Mouse (Mus musculus) stomach, embryonic 14.5 days (tissue): Measurements from ENCODE around the gene Lrrc8d. TPM values are rescaled to one million over a fixed set of nuclear protein-coding genes. Genes with fewer than 3 reads are reported as not detected.
"Not testable (repeated sequence)": the region's sequence is repeated elsewhere in the genome, so short reads cannot be mapped to it uniquely, and the experiment has no call there.

Experiments used
- ATAC-seq: fragments of 200-750 bp; cut with Nextera tagmentation; 2 replicates; pipeline ENCODE4 v1.8.0; 2017; ENCODE audit warnings: low read depth, moderate TSS enrichment; ENCODE audit not compliant: insufficient number of reproducible peaks, insufficient read depth, low FRiP score
- H3K27ac ChIP-seq: fragments of 300-500 bp; sonication (generic); 2 replicates; pipeline ENCODE4 v1.5.1; 2014; ENCODE audit warnings: mild to moderate bottlenecking, low read length, moderate library complexity, mixed read lengths
- H3K27me3 ChIP-seq: fragments of 300-500 bp; sonication (generic); 2 replicates; pipeline ENCODE4 v1.6.1; 2014; ENCODE audit warnings: low read length, control low read depth, mixed read lengths; ENCODE audit not compliant: control insufficient read depth, insufficient read depth
- H3K36me3 ChIP-seq: fragments of 300-500 bp; sonication (generic); 2 replicates; pipeline ENCODE4 v1.6.1; 2014; ENCODE audit warnings: mild to moderate bottlenecking, control low read depth, low read length, moderate library complexity, mixed read lengths; ENCODE audit not compliant: control insufficient read depth, insufficient read depth
- H3K4me1 ChIP-seq: fragments of 300-500 bp; sonication (generic); 2 replicates; pipeline ENCODE4 v1.6.1; 2014; ENCODE audit warnings: low read length, control low read depth, mixed read lengths; ENCODE audit not compliant: control insufficient read depth, insufficient read depth
- H3K4me2 ChIP-seq: fragments of 300-500 bp; sonication (generic); replicated peaks from 2 replicates; pipeline ENCODE4 v1.6.1; 2014; ENCODE audit warnings: low read depth, low read length, control low read depth
- H3K4me3 ChIP-seq: fragments of 300-500 bp; sonication (generic); 2 replicates; pipeline ENCODE4 v1.5.1; 2014; ENCODE audit warnings: low read depth, low read length, control low read depth
- H3K9ac ChIP-seq: fragments of 300-500 bp; sonication (generic); replicated peaks from 2 replicates; pipeline ENCODE4 v1.6.1; 2014; ENCODE audit warnings: low read depth, mild to moderate bottlenecking, control low read depth, low read length, moderate library complexity, mixed read lengths
- H3K9me3 ChIP-seq: fragments of 300-500 bp; sonication (generic); 2 replicates; pipeline ENCODE4 v1.6.1; 2016; ENCODE audit warnings: low read depth, low read length, control low read depth; ENCODE audit not compliant: control insufficient read depth
- WGBS: fragments of 180-500 bp; shearing (Covaris S2); extraction: QIAGEN DNeasy Blood & Tissue Kit; methylation state at CpG from one replicate; pipeline ENCODE4 v1.1.7; 2014; 5-methylcytosine and 5-hydroxymethylcytosine counted together
- polyA plus RNA-seq: library from polyadenylated mRNA; unstranded; fragments of >200 nt; fragmentation: Nextera tagmentation; extraction: Ambion mirVana; gene quantifications from 2 replicates; pipeline ENCODE4 v1.2.1, GENCODE M21; 2014

The Lrrc8d gene
- polyA plus RNA-seq, 1 experiment from 2014 or later: 17.6 TPM

DNA sequence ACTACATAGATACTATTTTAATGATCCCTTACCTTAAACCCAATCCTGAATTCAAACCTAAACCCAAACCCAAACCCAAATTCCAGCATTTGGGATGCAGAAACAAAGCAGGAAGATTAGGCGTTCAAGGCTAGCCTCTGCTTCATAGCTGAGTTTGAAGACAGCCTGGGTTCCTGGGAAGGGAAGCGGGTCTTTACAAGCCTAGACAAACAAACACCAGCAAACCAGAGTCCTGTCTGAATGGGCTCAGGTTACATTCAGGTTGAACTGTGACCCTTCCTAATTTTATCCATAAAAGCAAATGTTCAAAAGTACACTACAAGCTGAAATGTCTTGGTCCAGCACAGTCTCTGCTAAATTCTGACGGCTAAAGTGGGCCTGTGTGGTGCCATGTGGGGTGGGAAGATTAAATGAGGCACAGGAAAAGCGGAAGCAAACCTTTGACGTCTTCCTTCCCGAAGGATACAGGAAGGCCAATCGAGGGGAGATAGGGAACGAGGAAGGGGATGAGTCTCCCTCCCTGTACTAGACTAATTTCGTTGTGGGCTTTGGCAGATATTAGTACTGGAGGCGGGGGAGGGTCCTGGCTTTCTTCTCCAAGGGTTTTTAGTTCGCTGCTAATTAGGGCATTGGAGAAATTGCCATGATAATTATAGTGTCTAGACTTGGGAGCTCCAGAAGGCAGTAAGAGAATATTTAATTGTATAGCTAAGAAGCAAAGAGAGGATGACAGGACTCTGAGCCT is 160.1 kb downstream of the Lrrc8d start:
- Histone ChIP-seq H3K4me2 (no peak overlapping the region), H3K4me3 (no peak overlapping the region), H3K9me3 (no peaks in the 10 kb centered on the region), H3K9ac (no peak overlapping the region), H3K27ac (peak overlapping the region; percentile 6; the same call in 1 of the 2 replicates), H3K4me1 (peaks cover 24% of the 10 kb centered on the region; the same call in 1 of the 2 replicates), H3K27me3 (no peaks in the 10 kb centered on the region), H3K36me3 (no peaks in the 10 kb centered on the region)
- WGBS: 54% methylated on average over 11 of the region's 11 CpGs
- no peak for ATAC-seq

DNA sequence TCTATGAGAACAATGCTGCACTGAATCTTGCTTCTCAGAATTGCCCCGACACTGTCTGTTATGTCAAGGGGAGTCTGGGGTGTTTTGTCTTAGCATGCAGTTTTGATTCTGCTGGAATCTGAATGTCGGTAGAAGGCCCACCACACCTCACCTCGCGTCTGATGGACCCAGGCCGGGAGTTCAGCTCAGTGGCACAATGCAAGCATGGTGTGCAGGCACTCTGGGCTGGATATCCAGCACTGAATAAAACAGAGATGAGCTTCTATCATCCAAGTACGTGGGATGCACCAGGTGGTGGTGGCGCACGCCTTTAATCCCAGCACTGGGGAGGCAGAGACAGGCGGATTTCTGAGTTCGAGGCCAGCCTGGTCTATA is 160.7 kb downstream of the Lrrc8d start:
- no peak overlapping the region for H3K4me2 ChIP-seq
- H3K4me3 ChIP-seq: no peak overlapping the region
- no peaks in the 10 kb centered on the region for H3K36me3 ChIP-seq
- 90% methylated on average over 10 of the region's 10 CpGs for WGBS
- no peak for ATAC-seq
- H3K9me3 ChIP-seq: no peaks in the 10 kb centered on the region
- no peaks in the 10 kb centered on the region for H3K27me3 ChIP-seq
- no peak overlapping the region for H3K27ac ChIP-seq
- no peak overlapping the region for H3K9ac ChIP-seq
- H3K4me1 ChIP-seq: peaks cover 24% of the 10 kb centered on the region; the same call in 1 of the 2 replicates

DNA sequence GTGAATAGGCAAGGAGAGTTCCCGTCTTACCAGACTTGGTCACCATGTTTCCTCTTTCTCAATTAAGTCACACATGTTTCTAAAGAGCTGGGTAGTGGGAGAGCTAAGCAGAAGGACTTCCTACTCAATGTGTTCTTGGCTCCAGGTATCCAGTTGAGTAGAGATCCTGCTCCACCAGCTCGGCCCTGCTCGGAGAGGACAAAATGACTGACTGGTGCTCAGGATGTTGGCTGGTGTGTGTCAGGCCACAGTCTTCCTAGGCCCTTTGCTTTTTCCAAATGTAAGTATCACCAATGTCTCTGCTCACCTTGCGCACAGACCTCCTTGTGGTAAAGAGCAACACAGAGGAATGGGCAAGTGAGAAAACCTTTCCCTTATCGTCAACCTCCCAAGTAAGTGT is 161.8 kb downstream of the Lrrc8d start:
- WGBS: 92% methylated on average over 5 of the region's 5 CpGs
- Histone ChIP-seq H3K27me3 (no peaks in the 10 kb centered on the region), H3K9ac (no peak overlapping the region), H3K36me3 (no peaks in the 10 kb centered on the region), H3K4me3 (no peak overlapping the region), H3K4me1 (peaks cover 17% of the 10 kb centered on the region; the same call in 1 of the 2 replicates), H3K4me2 (no peak overlapping the region), H3K9me3 (no peaks in the 10 kb centered on the region), H3K27ac (no peak overlapping the region)
- no peak for ATAC-seq

DNA sequence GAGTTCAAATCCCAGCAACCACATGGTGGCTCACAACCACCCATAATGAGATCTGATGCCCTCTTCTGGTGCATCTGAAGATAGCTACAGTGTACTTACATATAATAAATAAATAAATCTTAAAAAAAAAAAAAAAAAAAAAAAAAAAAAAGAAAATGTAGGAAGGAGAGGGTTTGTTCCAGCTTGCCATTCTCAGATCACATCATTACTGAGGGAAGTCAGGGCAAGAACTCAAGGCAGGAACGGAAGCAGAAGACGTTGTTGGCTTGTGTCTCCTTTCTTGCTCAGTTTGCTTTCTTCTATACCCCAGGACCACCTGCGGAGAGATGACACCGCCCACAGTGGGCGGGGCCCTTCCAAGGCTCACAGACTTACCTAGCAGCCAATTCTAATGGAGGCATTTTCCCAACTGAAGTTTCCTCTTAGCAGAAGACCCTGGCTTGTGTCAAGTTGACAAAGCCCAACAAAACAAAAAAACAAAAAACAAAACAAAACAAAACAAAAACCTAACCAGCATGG is 165.4 kb downstream of the Lrrc8d start:
- H3K27ac ChIP-seq, H3K4me3 ChIP-seq, H3K4me1 ChIP-seq, H3K36me3 ChIP-seq, H3K9ac ChIP-seq, ATAC-seq, H3K9me3 ChIP-seq, H3K27me3 ChIP-seq, H3K4me2 ChIP-seq: not testable (repeated sequence)
- WGBS: 62% methylated on average over 5 of the region's 5 CpGs

DNA sequence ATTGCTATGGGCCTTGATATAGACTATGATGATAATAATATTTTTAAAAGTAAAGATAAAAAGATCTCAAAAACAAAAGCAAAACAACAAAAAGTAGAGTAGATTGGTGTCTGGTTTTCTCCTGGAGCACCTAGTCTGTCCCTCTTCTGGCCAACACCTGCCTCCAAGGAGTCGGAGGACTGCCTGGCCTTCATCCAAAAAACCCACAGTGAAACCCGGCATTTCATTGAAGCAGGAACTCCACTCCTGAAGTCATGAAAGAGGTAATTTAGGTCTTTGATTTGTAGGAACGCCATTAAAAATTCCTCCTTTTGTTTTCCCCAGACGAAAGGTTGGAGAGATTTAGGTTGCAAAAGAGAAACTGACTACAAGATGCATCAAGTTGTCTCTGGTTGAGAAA is 167.7 kb downstream of the Lrrc8d start:
- 50% methylated on average over 4 of the region's 4 CpGs for whole genome bisulfite sequencing
- no peak overlapping the region for H3K27ac ChIP-seq
- no peak overlapping the region for H3K4me3 ChIP-seq
- no peak overlapping the region for H3K9ac ChIP-seq
- H3K9me3 ChIP-seq: no peaks in the 10 kb centered on the region
- no peaks in the 10 kb centered on the region for H3K36me3 ChIP-seq
- H3K27me3 ChIP-seq: no peaks in the 10 kb centered on the region
- no peak overlapping the region for H3K4me2 ChIP-seq
- H3K4me1 ChIP-seq: no peaks in the 10 kb centered on the region; the same call in 1 of the 2 replicates
- no peak for ATAC-seq

DNA sequence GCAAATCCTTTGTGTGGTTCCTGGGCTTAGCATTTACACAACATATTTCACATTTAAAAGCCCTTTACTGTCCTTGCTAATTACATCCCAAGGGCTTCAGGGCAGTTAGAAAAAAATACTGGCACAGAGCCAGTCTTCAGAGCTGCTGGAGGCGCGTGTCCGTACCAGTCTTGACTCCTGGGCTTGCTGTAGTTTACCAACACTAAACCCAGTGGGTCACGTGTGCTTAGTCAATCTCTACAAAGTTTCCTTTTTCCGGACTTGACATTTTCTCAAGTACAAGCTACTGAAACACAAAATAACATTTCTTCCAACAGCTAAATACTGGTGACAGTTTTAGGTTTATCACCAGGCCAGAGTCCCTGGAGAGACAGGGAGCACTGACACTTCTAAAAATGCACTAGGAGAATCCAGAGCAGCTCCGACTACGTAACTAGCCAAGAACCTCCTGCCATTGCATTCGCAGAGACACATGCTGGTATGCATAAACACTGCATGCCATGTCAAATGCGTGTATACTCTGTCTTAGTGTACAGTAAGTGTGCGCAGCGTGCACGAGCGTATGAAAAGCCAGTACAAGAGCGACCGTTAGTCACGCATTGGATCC is 168.2 kb downstream of the Lrrc8d start:
- no peak overlapping the region for H3K4me3 ChIP-seq
- no peak overlapping the region for H3K9ac ChIP-seq
- H3K27me3 ChIP-seq: no peaks in the 10 kb centered on the region
- no peaks in the 10 kb centered on the region for H3K9me3 ChIP-seq
- no peaks in the 10 kb centered on the region; the same call in 1 of the 2 replicates for H3K4me1 ChIP-seq
- no peaks in the 10 kb centered on the region for H3K36me3 ChIP-seq
- H3K27ac ChIP-seq: no peak overlapping the region
- no peak overlapping the region for H3K4me2 ChIP-seq
- 62% methylated on average over 16 of the region's 16 CpGs for WGBS
- ATAC-seq: peak; percentile 28; the same call in 1 of the 2 replicates

DNA sequence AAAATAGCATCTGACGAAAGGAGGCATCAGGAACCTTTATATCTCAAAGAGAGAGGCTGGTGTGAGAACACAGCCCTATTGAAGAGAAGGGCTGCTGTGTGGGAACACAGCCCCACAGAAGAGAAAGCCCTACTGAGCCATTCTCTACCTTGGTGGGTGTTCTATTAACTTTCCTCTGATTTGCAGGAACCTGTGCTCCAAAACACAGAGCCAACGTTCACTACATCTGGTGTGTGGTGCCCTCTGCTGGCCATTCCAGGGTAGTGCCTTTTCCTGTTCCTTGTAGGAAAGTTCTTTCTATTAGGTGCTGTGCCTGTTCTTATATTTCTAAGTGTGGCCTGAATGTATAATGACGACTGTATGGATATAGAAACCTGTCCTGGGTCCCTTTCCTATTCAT is 168.8 kb downstream of the Lrrc8d start:
- H3K4me1 ChIP-seq: no peaks in the 10 kb centered on the region; the same call in 1 of the 2 replicates
- H3K9ac ChIP-seq: no peak overlapping the region
- ATAC-seq: peak; percentile 26; the same call in 1 of the 2 replicates
- 32% methylated on average over 3 of the region's 3 CpGs for WGBS
- H3K27me3 ChIP-seq: no peaks in the 10 kb centered on the region
- H3K4me2 ChIP-seq: no peak overlapping the region
- H3K36me3 ChIP-seq: no peaks in the 10 kb centered on the region
- no peaks in the 10 kb centered on the region for H3K9me3 ChIP-seq
- no peak overlapping the region for H3K4me3 ChIP-seq
- no peak overlapping the region for H3K27ac ChIP-seq

DNA sequence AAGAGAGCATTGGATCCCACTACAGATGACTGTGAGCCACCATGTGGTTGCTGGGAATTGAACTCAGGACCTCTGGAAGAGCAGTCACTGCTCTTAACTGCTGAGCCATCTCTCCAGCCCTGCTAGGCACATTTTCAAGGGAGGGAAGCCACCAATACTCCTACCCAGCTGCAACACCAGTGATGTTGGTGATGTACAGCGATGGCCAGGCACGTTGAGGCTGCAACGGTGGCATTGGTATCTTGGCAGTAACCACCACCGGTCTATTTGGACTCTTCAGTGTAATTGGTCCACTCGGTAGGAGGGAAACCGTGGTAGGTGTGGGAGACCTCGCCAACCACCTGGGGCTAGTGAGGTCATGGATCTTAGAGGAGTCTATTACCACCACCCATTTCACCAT is 170.0 kb downstream of the Lrrc8d start:
- 82% methylated on average over 7 of the region's 7 CpGs for WGBS
- no peak overlapping the region for H3K4me3 ChIP-seq
- H3K9ac ChIP-seq: no peak overlapping the region
- no peaks in the 10 kb centered on the region; the same call in 1 of the 2 replicates for H3K4me1 ChIP-seq
- H3K4me2 ChIP-seq: no peak overlapping the region
- H3K27me3 ChIP-seq: no peaks in the 10 kb centered on the region
- H3K36me3 ChIP-seq: no peaks in the 10 kb centered on the region
- ATAC-seq: no peak
- H3K27ac ChIP-seq: no peak overlapping the region
- H3K9me3 ChIP-seq: no peaks in the 10 kb centered on the region
